Mouse (Mus musculus) v-Abl transformed pro-B cells (cell line): ENCODE measurements around the gene Acer3.
"Not testable (repeated sequence)": the region's sequence is repeated elsewhere in the genome, so short reads cannot be mapped to it uniquely, and the experiment has no call there.

Source experiments
- in situ Hi-C, 2 experiments: fragments of 400-800 bp; cut with MboI; formaldehyde crosslinking; loops; one replicate each; pipeline ENCODE4 v1.15.1; 2025; ENCODE audit not compliant: unreplicated experiment in 2 of 2

Acer3 gene

GRCm38 (mm10) chr7:98307921-98308606 is 12.9 kb downstream of the Acer3 start:
- in situ Hi-C loops, result no loop called here

- in situ Hi-C loops, result no loop called here
Measured at GRCm38 (mm10) chr7:98307411-98307810, 13.6 kb downstream of the Acer3 start.

GRCm38 (mm10) chr7:98292901-98293300 is 28.1 kb downstream of the Acer3 start:
- in situ Hi-C loops, result no loop called here

GRCm38 (mm10) chr7:98289585-98289984 is 31.4 kb downstream of the Acer3 start:
- in situ Hi-C loops, result loop anchor here (5.0 to 10.0 kb wide), 2 partner anchors 53 to 135 kb away; no protein-coding TSS in a partner anchor

- in situ Hi-C loops, result no loop called here
Measured at GRCm38 (mm10) chr7:98276263-98276662, 44.7 kb downstream of the Acer3 start.

- in situ Hi-C loops, result not testable (repeated sequence)
Measured at GRCm38 (mm10) chr7:98268166-98268565, 52.8 kb downstream of the Acer3 start.

- in situ Hi-C loops, result no loop called here
Measured at GRCm38 (mm10) chr7:98252520-98252919, 68.5 kb downstream of the Acer3 start.

GRCm38 (mm10) chr7:98236686-98237359 is 84.2 kb downstream of the Acer3 start:
- in situ Hi-C loops, result no loop called here

- in situ Hi-C loops, result no loop called here
Measured at GRCm38 (mm10) chr7:98223796-98224195, 97.2 kb downstream of the Acer3 start.

GRCm38 (mm10) chr7:98216713-98217112 is 104.3 kb downstream of the Acer3 start:
- in situ Hi-C loops, result no loop called here

GRCm38 (mm10) chr7:98202946-98203345 is 118.1 kb downstream of the Acer3 start:
- in situ Hi-C loops, result no loop called here

GRCm38 (mm10) chr7:98201493-98202028 is 119.4 kb downstream of the Acer3 start:
- in situ Hi-C loops, result no loop called here

GRCm38 (mm10) chr7:98200396-98200795 is 120.6 kb downstream of the Acer3 start:
- in situ Hi-C loops, result no loop called here

GRCm38 (mm10) chr7:98199381-98199780 is 121.6 kb downstream of the Acer3 start, which contains the start of gene B3gnt6:
Gene B3gnt6, minus strand, starts transcription at chr7:98199481.
- in situ Hi-C loops, result loop anchor here (10.0 kb wide), 2 partner anchors 215 to 455 kb away; no protein-coding TSS in a partner anchor

GRCm38 (mm10) chr7:98195151-98195801 is 125.7 kb downstream of the Acer3 start:
- in situ Hi-C loops, result loop anchor here (10.0 kb wide), 2 partner anchors 210 to 450 kb away; no protein-coding TSS in a partner anchor

- in situ Hi-C loops, result loop anchor here (5.0 to 10.0 kb wide), 4 partner anchors 42 to 449 kb away; no protein-coding TSS in a partner anchor
Measured at GRCm38 (mm10) chr7:98194026-98194792, 126.8 kb downstream of the Acer3 start.

GRCm38 (mm10) chr7:98193515-98194025 is 127.4 kb downstream of the Acer3 start:
- in situ Hi-C loops, result loop anchor here (5.0 to 10.0 kb wide), 4 partner anchors 41 to 449 kb away; no protein-coding TSS in a partner anchor

GRCm38 (mm10) chr7:98191571-98192250 is 129.3 kb downstream of the Acer3 start:
- in situ Hi-C loops, result loop anchor here (5.0 to 10.0 kb wide), 4 partner anchors 39 to 447 kb away; no protein-coding TSS in a partner anchor

- in situ Hi-C loops, result loop anchor here (5.0 to 10.0 kb wide), 4 partner anchors 38 to 446 kb away; no protein-coding TSS in a partner anchor
Measured at GRCm38 (mm10) chr7:98190578-98190977, 130.4 kb downstream of the Acer3 start.
